Mouse (Mus musculus): ENCODE measurements around the gene Yeats2.

GRCm38 (mm10) chr16:20272994-20273393 is 132.1 kb downstream of the Yeats2 start:
- no peak for TF ChIP-seq CTCF (IDR thresholded peaks at IDR 0.05; ENCODE audit: borderline replicate concordance, insufficient read depth, low read depth, low read length)
- no peak for TF ChIP-seq POLR2A (IDR thresholded peaks at IDR 0.05; ENCODE audit: borderline replicate concordance, insufficient read depth, low read length)
